Mouse (Mus musculus): ENCODE data around the gene Farp1.

The Farp1 gene

DNA sequence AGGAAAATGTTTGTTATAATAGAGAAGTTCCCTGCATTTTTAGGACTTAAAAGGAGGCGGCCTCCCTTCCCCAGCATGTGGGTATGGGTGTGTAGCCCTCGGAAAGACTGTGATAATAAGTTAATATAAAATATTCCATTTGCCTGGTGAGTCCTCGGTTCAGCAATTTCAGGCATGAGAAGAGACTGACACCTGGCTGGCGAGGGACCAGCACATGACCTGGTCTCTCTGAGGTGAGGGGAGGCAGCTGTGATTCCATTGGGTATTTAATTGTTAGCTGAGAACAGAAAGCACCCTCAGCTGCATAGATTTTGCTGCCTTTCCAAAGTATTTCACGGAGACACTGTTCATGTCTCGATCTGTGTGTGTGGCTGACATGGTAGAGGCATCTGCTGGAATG, 117.8 kb downstream of the Farp1 start:
- CTCF ChIA-PET: interaction anchor here in 1 of 4 experiments (0.7 kb wide), 1 partner anchor 104 kb away, joined by 4 read pairs; no protein-coding TSS in a partner anchor
- POLR2A ChIA-PET: no interaction called here

DNA sequence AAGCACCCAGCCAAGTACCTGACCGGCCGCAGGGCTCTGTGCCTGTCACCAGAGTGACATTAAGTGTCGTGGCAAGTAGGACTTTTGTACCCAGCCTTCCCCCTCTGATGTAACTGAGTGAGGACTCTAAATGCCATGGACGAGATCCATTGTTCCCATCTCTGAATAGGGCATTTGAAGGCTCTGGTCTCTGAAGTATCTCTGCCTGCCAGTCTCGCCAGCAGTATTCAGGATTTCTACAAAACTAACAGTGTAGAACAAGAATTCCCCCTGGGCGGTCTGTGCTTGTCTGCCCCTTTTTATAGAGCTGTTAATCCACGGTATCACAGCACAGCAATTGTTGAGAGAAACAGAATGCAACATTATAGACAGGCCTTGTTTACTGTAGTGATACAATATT, 118.3 kb downstream of the Farp1 start:
- CTCF ChIA-PET: no interaction called here
- POLR2A ChIA-PET: no interaction called here

DNA sequence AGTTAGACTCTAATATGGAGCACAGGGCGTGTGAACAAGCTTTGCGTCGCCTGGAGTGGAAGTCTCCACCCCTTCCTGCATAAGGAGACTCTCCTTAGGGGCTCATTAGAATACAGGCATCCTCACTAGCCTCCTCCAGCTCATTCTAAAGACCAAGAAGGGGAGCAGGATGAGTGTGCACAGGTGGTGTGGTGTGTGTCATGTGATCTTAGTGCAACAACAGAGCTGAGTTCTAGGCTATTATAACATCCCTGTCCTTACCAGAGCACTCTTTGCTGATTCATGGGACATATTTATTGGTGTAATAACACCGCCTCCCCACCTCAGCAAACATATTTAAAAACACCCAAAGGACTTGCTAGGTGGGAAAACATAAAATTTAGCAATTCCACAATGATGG, 120.2 kb downstream of the Farp1 start:
- ChIA-PET POLR2A (interaction anchor here in 2 of 4 experiments (1.1 to 1.4 kb wide), 2 partner anchors 9 to 31 kb away, joined by 4 read pairs; no protein-coding TSS in a partner anchor), CTCF (interaction anchor here in 1 of 4 experiments (0.7 kb wide), 1 partner anchor 254 kb away, joined by 3 read pairs; no protein-coding TSS in a partner anchor)

DNA sequence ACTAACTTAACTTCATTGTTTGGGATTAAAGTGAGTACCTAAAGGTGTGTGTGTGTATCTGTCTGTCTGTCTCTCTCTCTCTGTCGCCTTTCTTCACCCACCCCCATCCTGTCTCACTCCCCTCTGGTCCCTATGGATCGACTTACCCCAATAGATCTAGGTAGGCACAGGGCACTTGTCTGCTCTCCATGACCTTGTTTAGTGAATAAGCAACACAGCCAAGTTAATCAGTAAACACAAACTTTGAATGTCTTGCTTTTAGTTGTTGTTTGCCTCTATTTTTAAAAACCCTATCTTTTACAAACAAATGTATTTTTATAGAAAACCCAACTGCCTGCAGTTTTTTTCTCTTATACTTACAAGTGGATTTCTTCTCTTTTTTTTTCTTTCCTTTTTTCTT, 123.6 kb downstream of the Farp1 start:
- POLR2A ChIA-PET: no interaction called here
- CTCF ChIA-PET: no interaction called here

DNA sequence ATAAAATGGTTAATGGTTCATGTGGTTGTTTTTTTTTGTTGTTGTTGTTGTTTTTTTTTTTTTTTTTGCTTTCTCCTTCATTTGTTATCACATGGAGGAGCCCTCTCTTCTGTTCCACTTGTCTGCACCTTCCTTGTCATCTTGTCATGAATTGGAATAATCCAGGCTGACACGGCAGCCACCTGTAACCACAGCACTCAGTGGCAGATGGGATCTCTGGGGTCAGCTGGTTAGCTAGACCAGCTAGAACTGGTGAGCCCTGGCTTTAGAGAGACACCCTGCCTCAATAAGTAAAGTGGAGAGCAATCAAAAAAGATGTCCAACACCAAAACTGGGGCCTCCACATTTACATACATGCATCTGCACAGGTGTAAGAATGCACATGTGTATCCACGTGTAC, 127.8 kb downstream of the Farp1 start:
- CTCF ChIA-PET: interaction anchor here in 1 of 4 experiments (0.6 kb wide), 1 partner anchor 29 kb away, joined by 3 read pairs; no protein-coding TSS in a partner anchor
- POLR2A ChIA-PET: interaction anchor here in 1 of 4 experiments (0.7 kb wide), 1 partner anchor 826 kb away, joined by 3 read pairs; no protein-coding TSS in a partner anchor

DNA sequence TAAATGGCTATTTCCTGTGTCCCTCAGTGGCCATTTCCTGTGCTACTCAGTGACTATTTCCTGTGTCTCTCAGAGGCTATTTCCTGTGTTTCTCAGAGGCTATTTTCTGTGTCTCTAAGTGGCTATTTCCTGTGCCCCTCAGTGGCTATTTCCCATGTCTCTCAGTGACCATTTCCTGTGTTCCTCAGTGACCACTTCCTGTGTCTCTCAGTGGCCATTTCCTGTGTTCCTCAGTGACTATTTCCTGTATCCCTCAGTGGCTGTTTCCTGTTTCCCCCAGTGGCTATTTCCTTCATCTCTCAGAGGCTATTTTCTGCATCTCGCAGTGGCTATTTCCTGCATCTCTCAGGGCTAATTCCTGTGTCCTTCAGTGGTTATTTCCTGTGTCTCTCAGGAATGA, 129.9 kb downstream of the Farp1 start:
- ChIA-PET POLR2A (no interaction called here), CTCF (no interaction called here)

DNA sequence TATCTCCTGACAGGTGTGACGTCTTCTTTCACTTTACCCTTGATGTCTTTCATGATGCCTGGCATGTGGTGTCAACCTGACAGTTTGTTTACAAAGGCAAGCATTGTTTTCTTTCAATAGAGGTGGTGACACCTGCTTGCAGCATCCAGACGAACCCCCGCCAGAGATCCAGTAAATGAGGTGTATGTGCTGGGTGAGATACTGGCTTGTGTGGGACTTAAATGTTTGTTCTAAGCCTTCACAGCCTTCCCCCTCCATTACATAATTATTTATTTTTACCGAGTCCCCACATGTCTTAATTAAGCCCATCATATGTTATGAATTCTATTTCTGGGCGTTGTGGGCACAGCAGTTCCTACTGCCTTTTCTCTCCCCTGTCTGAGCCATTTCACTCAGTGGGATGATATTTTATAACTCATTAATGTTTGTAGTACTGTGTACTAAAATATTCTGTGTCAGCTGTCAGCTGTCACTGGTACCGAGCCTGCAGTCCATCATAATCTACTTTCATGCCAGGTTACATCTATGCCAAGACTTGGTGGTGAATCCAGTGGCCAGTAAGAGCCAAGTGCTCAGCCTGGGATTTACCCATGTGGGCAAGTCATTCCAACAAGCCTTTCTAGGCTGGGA, 130.5 kb downstream of the Farp1 start:
- ChIA-PET CTCF (no interaction called here), POLR2A (no interaction called here)

DNA sequence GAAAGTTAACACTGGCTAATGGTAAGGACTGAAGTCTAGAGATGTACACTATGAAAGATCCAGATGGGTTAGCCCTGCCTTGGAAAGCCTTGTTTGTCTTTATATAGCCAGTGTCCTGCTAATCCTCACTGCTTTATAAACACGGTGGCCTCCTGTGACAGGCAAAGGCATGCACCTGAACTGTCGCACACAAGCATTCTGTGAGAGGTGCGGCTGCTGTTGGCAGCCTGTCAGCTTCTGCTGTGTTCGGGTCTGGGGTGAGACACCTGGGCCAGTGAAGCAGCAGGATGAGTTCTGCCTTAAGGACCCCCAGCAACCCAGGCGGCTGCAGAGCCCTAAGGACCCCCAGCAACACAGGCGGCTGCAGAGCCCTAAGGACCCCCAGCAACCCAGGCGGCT, 131.0 kb downstream of the Farp1 start:
- POLR2A ChIA-PET: no interaction called here
- CTCF ChIA-PET: no interaction called here

DNA sequence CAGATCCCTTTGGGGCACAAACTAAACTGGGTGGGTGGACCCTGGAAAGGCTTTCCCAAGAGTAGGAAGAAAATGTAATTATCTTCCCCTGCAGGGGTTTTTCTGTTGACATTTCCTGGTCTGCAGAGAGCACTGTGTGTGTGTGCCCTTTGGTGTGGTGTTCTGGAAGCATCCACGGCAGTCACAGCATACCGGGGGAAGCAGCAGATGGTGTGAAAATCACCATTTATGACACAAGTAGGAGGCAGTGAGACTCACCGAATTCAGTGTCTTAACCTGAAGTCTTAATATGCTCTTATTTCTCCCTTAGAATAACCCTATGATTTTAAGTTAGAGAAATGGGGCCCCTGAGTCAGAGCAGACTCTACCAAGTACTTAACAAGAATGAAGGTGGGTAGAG, 133.7 kb downstream of the Farp1 start:
- ChIA-PET POLR2A (no interaction called here), CTCF (no interaction called here)

DNA sequence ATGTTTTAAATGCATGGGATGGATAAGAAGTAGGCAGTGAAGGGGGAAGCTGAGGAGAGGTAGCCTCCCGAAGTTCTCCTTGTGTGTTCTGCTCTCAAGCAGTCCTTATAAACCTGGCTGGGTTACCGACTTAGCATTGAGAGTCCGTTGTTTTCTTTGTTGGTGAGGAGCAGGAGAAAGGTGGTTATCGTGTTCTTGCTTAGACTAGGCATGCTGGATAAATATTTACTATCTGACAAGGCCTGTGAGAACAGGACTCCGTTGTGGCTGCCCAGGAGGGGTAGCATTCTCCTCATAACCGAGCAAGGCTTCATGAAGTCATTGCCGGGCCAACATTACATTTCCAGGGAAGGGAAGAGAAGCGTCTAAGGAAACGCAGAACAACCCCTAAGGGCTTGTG, 135.3 kb downstream of the Farp1 start:
- CTCF ChIA-PET: no interaction called here
- POLR2A ChIA-PET: no interaction called here

DNA sequence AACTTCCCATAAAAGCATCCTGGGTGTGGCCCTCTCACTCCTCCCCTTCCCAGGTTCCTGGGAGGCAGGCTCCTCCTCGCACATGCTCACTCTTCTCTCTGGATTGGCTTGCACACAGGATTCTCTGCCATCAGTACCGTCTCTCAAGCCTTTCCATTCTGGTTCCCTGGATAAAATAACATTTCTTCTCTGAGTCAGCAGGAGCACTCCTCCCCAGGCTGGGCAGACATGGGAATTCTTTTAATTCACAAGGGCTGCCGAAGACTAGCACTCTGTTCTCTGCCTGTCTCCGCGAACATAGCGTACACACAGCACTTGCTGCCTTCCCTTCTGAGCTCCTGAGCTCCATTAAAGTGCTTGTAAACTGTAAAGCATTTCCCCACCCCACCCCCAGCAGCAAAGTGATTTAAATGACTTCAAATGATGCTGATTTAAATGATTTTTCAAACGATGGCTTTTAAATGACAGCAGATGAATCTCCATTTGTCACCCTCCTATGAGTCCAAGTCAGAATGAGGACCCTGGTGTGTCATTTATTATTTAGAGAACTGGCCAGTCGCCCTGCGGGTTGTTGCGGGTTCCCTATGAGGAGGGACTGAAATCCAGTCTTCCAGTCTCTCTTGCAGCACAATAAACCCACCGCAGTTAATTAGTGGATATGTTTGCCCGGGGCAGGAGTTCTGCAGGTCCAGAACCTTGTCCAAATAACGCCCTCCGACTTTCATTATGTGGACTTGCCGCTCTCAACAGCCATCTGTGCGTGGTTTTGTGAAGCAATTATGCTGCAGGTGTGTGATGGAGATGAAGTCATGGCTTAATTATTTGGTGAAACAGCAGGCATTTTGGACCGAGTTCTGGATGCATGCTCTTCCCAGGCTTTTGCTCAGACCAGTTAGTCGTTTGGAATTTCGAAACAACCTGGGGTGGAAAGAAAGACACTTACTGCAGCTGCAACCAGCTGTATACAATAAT, 137.4 kb downstream of the Farp1 start:
- ChIA-PET CTCF (interaction anchor here in 1 of 4 experiments (0.6 to 1.6 kb wide), 2 partner anchors 284 to 405 kb away, joined by 3 to 5 read pairs; no protein-coding TSS in a partner anchor), POLR2A (interaction anchor here in 2 of 4 experiments (0.5 to 0.9 kb wide), 2 partner anchors 11 to 178 kb away, joined by 3 to 4 read pairs; no protein-coding TSS in a partner anchor)

DNA sequence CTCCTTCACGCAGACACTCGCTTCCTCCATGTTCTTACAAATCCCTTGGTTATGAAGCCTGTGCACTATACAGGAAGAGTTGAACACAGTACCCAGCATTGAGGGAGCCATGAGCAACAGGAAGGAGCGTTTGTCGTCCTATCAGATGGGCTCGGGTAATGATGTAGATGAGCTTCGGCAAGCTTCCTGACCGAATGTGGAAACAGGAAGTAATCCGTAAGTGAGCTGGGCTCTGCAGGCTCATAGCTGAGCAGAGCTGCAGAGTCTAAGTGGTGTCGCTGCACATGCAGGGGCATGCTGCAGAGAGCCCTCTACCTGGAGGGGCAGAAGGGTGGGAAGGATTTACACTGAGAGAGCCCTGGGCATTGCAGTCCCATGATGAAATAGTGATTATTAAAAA, 140.4 kb downstream of the Farp1 start:
- POLR2A ChIA-PET: no interaction called here
- CTCF ChIA-PET: no interaction called here

DNA sequence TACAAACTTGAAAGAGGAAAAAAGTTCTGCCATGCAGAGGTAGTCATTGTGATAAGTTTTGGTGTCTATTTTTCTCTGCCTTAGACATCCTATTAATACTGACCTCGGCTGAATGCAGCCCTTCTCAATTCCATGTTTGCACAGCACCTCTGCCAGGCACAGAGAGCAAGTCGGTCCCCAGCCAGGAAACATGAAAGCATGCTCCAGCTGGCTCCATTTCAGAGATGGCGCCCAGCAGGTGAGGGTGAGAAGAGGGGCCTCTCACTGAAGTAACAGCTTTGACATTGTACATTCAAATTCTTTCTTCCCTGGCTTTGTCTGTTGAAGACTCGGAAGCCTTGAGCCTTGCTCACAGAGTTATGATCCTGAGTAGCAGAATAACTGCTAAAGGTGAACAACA, 140.9 kb downstream of the Farp1 start:
- ChIA-PET CTCF (no interaction called here), POLR2A (no interaction called here)

DNA sequence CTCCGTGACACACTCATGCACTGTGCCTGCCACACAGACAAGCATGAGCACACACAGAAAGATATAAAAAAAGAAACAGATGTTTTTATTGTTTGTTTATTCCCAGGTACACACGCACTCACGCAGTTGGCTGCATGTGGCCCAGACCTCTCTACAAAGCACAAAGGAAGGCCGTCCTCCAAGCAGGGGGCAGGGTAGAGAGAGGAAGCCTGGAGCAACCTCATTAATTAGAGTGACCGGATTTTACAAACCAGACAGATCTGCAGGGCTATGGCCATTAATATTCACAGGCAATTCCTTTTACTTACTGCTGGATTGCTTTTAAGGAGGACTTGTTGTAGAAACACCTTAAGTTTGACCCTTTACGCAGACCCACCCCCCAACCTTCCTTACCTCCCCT, 142.9 kb downstream of the Farp1 start:
- CTCF ChIA-PET: no interaction called here
- POLR2A ChIA-PET: no interaction called here

DNA sequence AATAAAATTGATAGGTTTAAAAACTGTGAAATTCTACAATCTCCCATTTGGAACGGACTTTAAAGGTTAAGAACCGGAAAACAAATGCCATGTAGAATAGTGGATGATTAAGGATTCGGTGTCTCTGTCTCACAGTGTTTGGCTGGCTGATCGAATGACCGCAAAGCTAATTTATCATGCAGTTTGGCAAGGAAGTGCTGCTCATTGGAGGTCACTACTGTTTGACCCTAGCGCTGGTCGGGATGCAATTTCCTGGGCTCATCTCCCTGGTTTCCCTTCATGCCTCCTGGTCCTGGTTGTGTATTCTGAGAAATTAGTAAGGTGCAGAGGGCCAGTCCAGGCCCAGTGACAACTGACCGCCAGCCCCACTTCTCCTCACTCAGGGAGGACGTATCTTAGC, 145.6 kb downstream of the Farp1 start:
- CTCF ChIA-PET: no interaction called here
- POLR2A ChIA-PET: no interaction called here

DNA sequence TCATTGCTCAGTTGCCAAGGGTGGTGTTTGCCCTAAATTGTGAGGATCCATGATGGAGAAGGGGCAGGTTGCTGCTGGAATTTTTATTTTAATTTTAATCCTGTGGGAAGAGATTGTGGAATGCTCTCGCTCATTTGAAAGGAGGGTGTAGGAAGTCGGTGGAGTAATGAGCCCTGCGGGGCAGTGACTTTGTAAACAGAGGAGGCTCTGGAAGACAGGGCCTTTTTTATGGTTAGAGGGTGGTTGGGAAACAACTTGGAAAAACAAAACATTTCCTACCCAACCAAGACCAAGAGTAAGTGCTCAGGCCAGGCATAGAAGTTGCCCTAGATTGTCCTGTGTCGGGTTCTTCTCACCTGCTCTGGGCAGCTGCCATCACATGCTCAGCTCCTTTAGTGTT, 146.8 kb downstream of the Farp1 start:
- POLR2A ChIA-PET: interaction anchor here in 1 of 4 experiments (0.9 kb wide), 1 partner anchor 623 kb away, joined by 3 read pairs; no protein-coding TSS in a partner anchor
- CTCF ChIA-PET: no interaction called here

DNA sequence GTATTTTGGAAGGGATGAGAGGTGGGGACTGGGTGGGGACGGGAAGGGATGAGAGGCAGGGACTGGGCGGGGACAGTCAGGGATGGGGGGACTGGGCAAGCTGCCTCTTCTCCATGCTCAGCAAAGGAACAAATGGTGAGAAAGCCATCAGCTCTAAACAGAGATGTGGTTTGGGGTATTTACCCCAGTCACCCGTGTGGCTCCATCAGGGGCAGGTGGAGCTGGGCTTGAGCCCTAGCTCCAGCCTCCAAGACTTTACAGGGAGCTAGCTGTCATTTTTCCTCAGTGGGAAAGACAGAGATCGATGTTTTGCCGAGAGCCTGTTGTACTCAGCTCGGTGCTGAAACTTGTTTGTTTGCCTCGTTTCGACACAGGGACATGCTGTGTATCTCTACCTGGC, 148.0 kb downstream of the Farp1 start:
- POLR2A ChIA-PET: interaction anchor here in 2 of 4 experiments (0.6 kb wide), 3 partner anchors 121 to 239 kb away, joined by 3 read pairs; no protein-coding TSS in a partner anchor
- CTCF ChIA-PET: interaction anchor here in 1 of 4 experiments (0.6 kb wide), 1 partner anchor 202 kb away, joined by 3 read pairs; no protein-coding TSS in a partner anchor

DNA sequence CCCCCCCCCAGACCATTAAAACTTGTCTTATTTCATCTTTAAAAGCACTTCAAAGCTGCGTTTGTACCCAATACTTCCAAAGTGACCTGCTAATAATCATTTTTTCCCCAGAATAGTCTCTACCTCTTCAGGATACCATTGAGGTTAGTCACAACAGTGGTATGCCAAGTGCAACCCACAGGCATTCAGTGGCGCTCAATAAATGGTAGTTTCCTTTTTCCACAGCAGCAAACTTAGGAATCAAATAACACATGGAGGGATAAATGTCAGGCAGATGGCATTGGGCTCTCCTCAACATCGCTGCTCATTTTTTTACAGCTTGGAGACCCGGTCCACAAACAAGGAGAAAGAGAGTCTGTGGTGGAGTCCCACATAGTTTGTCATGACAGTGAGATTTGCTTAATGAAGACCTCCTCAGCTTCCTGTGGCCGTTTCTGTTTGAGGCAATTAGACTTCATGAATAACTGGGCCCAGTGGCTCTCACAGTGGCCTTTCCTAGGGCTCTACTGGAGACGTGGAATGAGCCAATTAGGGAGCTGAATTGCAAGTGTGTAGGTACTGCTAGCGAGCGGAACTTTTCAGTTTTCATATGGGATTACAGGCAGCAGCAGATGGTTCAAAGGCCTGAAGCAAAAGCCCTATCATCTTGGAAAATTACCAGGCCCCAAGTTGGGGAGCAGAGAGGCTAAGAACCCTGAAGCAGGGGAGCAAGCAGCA, 148.6 kb downstream of the Farp1 start:
- ChIA-PET CTCF (interaction anchor here in 2 of 4 experiments (0.5 to 0.7 kb wide), 4 partner anchors 36 to 1423 kb away, joined by 3 to 7 read pairs (median 3); no protein-coding TSS in a partner anchor), POLR2A (interaction anchor here in 2 of 4 experiments (0.6 kb wide), 3 partner anchors 122 to 238 kb away, joined by 3 read pairs; no protein-coding TSS in a partner anchor)

DNA sequence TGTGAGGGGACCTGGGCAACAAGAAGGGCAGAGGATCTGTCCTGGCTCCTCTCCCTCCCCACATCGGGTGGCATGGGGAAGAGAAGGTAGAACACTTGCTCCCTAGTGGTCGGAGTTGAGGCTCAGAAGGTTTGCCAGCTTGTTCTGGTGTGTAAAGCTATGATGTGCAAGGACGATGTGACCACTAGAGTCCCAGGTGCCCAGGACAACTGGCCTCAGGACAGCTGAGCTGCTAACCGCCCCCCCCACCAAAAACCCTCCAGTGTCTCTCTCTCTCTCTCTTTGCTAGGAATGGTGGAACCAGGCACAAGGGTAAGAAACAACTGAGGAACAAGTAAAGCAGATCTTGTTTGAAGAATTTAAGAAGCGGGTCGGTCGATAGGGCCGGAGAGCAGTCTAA, 149.4 kb downstream of the Farp1 start:
- CTCF ChIA-PET: interaction anchor here in 1 of 4 experiments (0.7 kb wide), 1 partner anchor 1422 kb away, joined by 3 read pairs; no protein-coding TSS in a partner anchor
- POLR2A ChIA-PET: no interaction called here

Data from embryonic stem cell, embryonic (primary cell).